Mouse (Mus musculus) lung, embryonic 16.5 days (tissue): ENCODE data around the gene Gpr61. TPM values are rescaled to one million over a fixed set of nuclear protein-coding genes. Genes with fewer than 3 reads are reported as not detected.

Source experiments
- ATAC-seq: fragments of 200-750 bp; cut with Nextera tagmentation; 2 replicates; pipeline ENCODE4 v1.8.0; 2017; ENCODE audit warnings: low read depth, mild to moderate bottlenecking, moderate library complexity
- H3K27ac ChIP-seq: fragments of 300-500 bp; sonication (generic); 2 replicates; pipeline ENCODE4 v1.5.1; 2014; ENCODE audit warnings: mild to moderate bottlenecking, control low read depth, low read length
- H3K27me3 ChIP-seq: fragments of 300-500 bp; sonication (generic); 2 replicates; pipeline ENCODE4 v1.6.1; 2014; ENCODE audit warnings: low read depth, low read length, mixed read lengths; ENCODE audit not compliant: control insufficient read depth, insufficient read depth
- H3K36me3 ChIP-seq: fragments of 300-500 bp; sonication (generic); 2 replicates; pipeline ENCODE4 v1.6.1; 2014; ENCODE audit warnings: low read length; ENCODE audit not compliant: control insufficient read depth, insufficient read depth
- H3K4me1 ChIP-seq: fragments of 300-500 bp; sonication (generic); replicated peaks from 2 replicates; pipeline ENCODE4 v1.6.1; 2014; ENCODE audit warnings: low read length, mixed read lengths; ENCODE audit not compliant: control insufficient read depth, insufficient read depth
- H3K4me2 ChIP-seq: fragments of 300-500 bp; sonication (generic); 2 replicates; pipeline ENCODE4 v1.6.1; 2014; ENCODE audit warnings: low read depth, low read length, control low read depth
- H3K4me3 ChIP-seq: fragments of 300-500 bp; sonication (generic); 2 replicates; pipeline ENCODE4 v1.5.1; 2014; ENCODE audit warnings: mild to moderate bottlenecking, low read length, control low read depth
- H3K9ac ChIP-seq: fragments of 300-500 bp; sonication (generic); 2 replicates; pipeline ENCODE4 v1.6.1; 2014; ENCODE audit warnings: low read length, control low read depth
- H3K9me3 ChIP-seq: fragments of 300-500 bp; sonication (generic); 2 replicates; pipeline ENCODE4 v1.6.1; 2016; ENCODE audit warnings: low read length; ENCODE audit not compliant: control insufficient read depth
- WGBS: fragments of 180-500 bp; shearing (Covaris S2); extraction: QIAGEN DNeasy Blood & Tissue Kit; methylation state at CpG from one replicate; pipeline ENCODE4 v1.1.7; 2014; 5-methylcytosine and 5-hydroxymethylcytosine counted together
- polyA plus RNA-seq: library from polyadenylated mRNA; unstranded; fragments of >200 nt; fragmentation: Nextera tagmentation; extraction: Ambion mirVana; gene quantifications from 2 replicates; pipeline ENCODE4 v1.2.1, GENCODE M21; 2015

Gene Gpr61
- polyA plus RNA-seq, 1 experiment from 2014 or later: 0.04 TPM

DNA sequence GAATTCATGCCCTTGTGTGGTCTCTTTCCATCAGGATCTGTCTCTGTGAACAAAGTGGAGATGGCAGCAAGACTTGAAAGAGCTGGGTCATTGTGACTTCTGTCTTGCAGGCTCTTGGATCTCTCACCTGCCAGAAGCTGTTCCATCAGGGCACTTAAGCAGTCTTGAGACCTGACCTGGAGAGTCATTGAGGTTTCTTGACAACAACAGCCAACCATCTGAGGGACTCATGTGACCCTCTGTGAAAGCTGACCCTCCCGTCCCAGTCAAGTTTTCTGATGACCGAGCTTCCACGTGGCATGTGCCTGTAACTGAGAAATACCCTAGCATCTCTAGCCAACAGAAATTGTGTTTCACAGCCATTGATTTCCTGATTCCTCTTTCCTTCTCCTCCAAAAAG, 30.1 kb upstream of the Gpr61 start:
- H3K4me2 ChIP-seq: no peak overlapping the region
- no peak for ATAC-seq
- 57% methylated on average over 3 of the region's 3 CpGs for WGBS

DNA sequence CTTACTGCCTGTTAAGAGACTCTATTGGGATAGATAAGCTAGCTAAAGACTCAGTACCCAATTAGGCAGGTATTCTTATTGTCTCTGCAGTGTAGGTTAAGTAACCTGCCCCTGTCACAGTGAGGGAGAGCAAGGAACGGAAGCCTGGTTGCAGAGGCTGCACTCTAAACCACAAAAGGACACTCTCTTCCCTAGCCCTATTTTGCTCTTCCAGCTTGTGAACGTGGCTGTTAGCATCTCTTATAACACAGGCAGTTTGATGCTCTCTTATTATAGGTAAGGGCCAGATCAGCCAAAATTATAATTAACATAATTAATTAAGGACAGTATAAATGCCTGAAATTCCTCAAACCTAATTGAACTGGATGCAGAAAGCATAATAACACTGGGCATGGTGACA, 25.8 kb upstream of the Gpr61 start:
- Histone ChIP-seq H3K27me3 (no peaks in the 10 kb centered on the region), H3K4me2 (no peak overlapping the region), H3K27ac (no peak overlapping the region), H3K4me3 (no peak overlapping the region), H3K4me1 (peaks cover 6% of the 10 kb centered on the region), H3K9me3 (no peaks in the 10 kb centered on the region), H3K9ac (no peak overlapping the region), H3K36me3 (no peaks in the 10 kb centered on the region)
- WGBS: 36% methylated on average over 2 of the region's 2 CpGs
- ATAC-seq: no peak

More for the DNA sequence above, 30.1 kb upstream of the Gpr61 start:
- H3K9ac ChIP-seq: no peak overlapping the region
- no peaks in the 10 kb centered on the region for H3K36me3 ChIP-seq
- H3K27me3 ChIP-seq: 0 out of 2 replicates have a peak, but pooled peaks cover 3% of the 10 kb centered on the region
- H3K27ac ChIP-seq: no peak overlapping the region
- no peaks in the 10 kb centered on the region for H3K9me3 ChIP-seq
- peaks cover 12% of the 10 kb centered on the region for H3K4me1 ChIP-seq
- H3K4me3 ChIP-seq: no peak overlapping the region

DNA sequence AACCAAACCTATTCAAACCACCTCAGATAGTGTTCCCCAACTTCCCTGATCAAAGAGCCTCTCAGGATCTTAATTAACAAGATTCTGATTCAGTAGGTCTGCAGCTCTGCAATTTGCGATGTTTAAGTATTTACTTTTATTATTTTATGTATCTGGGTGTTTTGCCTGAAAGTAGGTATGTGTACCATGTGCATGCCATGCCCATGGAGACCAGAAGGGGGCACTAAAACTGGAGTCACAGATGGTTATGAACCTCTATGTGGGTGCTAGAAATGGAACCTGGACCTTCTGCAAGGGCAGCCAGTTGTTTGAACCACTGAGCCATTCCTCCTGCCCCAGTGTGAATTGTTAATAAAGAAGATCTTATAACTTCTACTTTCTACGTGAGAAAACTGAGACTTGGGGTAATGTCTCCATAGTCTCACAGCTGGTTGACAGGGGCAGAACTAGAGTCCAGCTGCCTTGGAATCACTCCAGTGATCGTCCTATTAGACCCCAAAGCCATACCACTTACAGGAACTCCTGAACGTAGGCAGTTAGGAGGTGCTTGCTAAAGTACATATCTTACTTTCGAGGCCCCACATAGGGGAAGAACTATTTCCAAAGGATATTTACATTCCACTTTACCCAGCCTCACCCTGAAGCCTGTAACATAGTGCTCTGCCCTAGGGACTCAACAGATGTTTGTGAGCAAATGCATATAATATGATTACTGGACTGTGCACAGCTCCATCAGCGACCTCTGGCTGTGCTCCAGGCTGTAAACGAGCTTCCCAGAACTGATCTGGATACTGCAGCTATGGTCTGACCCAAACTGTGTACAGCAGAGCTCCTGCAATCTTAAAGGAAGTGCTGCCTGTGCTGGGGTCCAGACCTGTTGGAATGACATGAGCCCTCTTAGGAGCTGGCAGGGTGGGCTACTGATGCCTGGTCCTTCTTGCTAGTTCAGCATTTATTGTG, 24.4 kb upstream of the Gpr61 start:
- no peaks in the 10 kb centered on the region for H3K36me3 ChIP-seq
- H3K4me3 ChIP-seq: no peak overlapping the region
- no peak overlapping the region for H3K9ac ChIP-seq
- no peaks in the 10 kb centered on the region for H3K9me3 ChIP-seq
- H3K27ac ChIP-seq: 0 out of 2 replicates have a peak overlapping the region, but pooled peaks have one; percentile 19
- peak; percentile 92 for ATAC-seq
- H3K4me2 ChIP-seq: no peak overlapping the region
- WGBS: 43% methylated on average over 7 of the region's 7 CpGs
- no peaks in the 10 kb centered on the region for H3K27me3 ChIP-seq
- H3K4me1 ChIP-seq: peaks cover 6% of the 10 kb centered on the region

DNA sequence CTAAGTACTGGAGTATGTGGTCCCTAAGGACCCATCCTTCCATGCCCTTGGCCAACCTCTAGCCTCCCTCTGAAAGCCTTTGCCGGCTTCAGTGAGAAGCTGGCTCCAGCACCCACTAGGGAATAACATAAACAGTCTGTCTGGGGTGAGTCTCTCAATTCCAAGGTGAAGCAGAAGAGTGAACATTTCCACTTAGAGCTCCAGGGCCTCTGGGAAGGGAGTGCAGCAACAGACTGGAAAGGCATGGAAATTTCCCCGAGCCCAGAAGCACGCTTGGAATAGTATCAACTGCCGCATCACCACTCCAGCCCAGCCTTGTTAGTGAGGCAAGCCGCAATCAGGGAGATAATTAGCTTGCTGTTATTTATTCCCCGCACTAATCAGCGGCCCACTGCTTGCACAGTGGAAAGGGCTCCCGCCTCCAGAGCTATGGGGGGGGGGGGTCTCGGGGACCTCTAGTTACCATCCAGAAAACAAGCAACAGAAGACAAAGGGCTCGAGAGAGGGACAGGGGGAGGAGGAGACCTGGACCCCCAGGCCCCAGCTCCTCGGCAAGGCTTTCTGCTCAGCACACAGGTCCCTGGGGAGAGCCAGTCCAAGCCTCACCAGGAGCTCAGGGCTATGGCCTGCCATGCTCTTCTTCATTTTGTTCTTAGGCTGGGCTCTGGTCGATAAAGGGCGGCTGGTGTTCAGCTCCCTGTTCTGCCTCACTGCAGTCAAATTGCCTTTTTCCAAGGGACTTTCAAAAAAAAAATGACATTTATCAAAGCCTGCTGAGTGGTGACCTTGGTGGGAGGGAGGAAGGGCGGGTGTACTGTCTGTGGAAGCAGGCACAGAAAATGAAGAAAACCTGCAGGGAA, 20.2 kb upstream of the Gpr61 start:
- H3K4me2 ChIP-seq: no peak overlapping the region
- no peak overlapping the region for H3K9ac ChIP-seq
- no peak overlapping the region for H3K27ac ChIP-seq
- WGBS: 30% methylated on average over 14 of the region's 14 CpGs
- H3K4me3 ChIP-seq: no peak overlapping the region
- ATAC-seq: no peak
- no peaks in the 10 kb centered on the region for H3K36me3 ChIP-seq
- no peaks in the 10 kb centered on the region for H3K9me3 ChIP-seq
- H3K4me1 ChIP-seq: peaks cover 6% of the 10 kb centered on the region
- H3K27me3 ChIP-seq: no peaks in the 10 kb centered on the region

DNA sequence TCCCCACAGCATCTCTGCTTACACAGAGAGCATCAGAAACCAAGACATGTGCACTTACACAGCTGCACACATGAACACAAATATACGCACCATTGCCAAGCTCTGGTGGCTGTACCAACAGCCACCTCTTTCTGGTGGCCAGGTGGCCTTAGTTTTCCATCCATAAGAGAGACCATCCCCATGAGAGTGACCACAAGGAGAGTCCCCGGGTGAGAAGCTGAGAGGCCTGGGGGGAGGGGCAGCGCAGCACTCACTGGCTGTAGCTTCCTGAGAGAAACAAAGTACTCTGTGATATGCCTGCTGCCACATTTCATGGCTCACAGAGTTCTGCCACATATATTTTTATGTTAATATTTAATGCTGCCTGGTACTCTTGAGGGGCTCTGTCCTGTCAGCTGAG, 14.5 kb upstream of the Gpr61 start:
- Histone ChIP-seq H3K27me3 (peaks cover 2% of the 10 kb centered on the region; the same call in 1 of the 2 replicates), H3K9ac (no peak overlapping the region), H3K36me3 (no peaks in the 10 kb centered on the region), H3K27ac (no peak overlapping the region), H3K9me3 (no peaks in the 10 kb centered on the region), H3K4me2 (no peak overlapping the region), H3K4me1 (peaks cover 3% of the 10 kb centered on the region; the same call in 1 of the 2 replicates), H3K4me3 (no peak overlapping the region)
- 43% methylated on average over 3 of the region's 3 CpGs for WGBS
- ATAC-seq: no peak

DNA sequence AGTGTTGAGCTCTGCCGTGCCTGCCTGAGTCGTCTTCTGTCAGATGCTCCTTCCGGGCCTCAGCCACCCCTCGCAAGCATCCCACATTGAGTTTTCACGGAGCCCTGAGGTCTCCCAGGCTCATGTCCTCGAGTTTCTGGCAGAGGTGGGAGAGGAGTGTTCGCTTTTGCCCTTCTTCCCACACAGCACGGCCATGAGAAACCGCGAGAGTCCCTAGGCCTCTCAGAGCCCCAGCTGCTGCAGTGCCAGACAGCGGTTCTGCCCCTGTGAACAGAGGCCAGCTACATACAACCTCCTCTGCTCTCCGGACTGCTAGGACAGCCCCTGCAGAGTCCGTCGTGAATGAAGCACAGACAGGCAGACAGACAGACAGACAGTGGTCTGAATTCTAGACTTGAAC, 12.8 kb upstream of the Gpr61 start:
- Histone ChIP-seq H3K9ac (no peak overlapping the region), H3K27me3 (peaks cover 2% of the 10 kb centered on the region), H3K4me2 (no peak overlapping the region), H3K9me3 (no peaks in the 10 kb centered on the region), H3K27ac (no peak overlapping the region), H3K36me3 (no peaks in the 10 kb centered on the region), H3K4me3 (no peak overlapping the region), H3K4me1 (peaks cover 3% of the 10 kb centered on the region; the same call in 1 of the 2 replicates)
- WGBS: 46% methylated on average over 14 of the region's 14 CpGs
- no peak for ATAC-seq

DNA sequence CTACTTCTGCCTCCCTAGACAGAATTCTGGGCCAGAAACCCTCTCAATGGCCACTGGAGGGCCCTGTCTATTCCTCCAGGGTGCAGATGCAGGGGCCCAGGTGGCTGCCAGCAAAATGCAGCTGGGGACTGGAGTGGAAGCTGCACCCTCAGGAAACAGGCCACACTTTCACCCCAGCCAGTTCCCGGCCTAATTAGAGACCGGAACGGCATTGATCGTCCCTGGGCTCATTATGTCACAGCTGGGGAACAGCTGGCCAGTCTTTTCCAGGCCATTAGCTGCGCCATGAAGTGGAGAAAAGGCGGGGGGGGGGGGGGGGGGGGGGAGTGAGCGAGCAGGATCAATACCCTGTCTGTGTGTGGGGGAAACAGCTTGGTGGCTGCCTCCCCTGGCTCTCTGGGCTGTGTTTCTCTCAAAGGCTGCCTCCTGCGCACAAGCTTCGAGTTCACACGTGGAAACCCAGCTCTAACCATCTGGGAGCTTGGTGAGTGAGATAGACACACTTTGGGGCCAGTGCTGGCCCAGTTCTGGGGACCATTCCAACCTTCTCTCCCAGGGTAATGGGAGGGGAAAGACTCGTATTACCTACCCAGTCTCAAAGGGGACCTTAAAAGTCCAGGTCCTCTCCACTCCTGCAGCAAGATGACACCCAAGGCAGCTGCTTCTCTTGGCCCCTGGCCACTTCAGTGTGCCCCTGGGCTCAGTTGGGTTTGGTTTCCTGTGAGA, 12.0 kb upstream of the Gpr61 start:
- H3K27ac ChIP-seq: no peak overlapping the region
- H3K4me2 ChIP-seq: no peak overlapping the region

DNA sequence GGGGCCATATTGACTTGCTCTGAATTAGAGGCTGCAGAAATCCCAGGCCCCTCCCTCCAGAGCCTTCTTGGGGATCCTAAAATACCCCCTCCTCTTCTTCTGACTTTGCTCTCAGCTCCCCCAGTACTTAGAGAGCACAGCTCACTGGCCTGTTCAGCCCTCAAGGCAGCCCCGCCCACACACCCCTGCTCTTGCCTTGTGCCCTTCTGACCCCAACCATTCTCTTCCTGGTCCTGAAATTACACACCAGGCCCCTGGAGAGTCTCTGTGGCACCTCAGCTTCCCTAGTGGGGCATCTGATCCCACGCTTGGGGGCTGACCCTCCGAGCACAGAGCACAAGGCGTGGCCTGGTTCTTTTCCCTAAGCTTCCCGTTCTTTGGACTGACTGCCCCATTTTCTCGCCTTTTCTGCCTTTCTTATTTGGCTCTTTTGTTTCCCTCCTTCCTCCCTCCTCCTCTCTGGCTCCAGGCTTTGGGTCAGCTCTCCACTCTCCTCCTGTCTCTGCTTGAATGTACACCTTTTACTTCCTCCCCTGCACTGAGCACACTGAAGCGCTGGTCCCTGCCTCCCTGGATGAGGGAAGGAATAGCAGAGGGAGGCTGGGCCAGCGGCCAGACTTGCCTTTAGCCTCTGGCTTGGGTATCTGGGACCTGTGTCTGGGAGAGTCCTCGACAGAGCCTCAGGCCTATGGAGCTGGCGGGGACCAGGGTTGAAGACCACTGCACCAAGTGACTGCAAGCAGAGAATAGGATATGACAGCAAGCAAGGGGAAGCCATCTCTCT, 11.0 kb upstream of the Gpr61 start:
- H3K9ac ChIP-seq: no peak overlapping the region
- no peak overlapping the region for H3K27ac ChIP-seq
- H3K4me2 ChIP-seq: no peak overlapping the region

More for the DNA sequence above, 12.0 kb upstream of the Gpr61 start:
- no peak overlapping the region for H3K4me3 ChIP-seq
- peak; percentile 75 for ATAC-seq
- H3K9ac ChIP-seq: no peak overlapping the region
- no peaks in the 10 kb centered on the region for H3K36me3 ChIP-seq
- H3K4me1 ChIP-seq: peaks cover 3% of the 10 kb centered on the region; the same call in 1 of the 2 replicates
- no peaks in the 10 kb centered on the region for H3K9me3 ChIP-seq
- H3K27me3 ChIP-seq: peaks cover 2% of the 10 kb centered on the region
- 28% methylated on average over 10 of the region's 11 CpGs for WGBS

More for the DNA sequence above, 11.0 kb upstream of the Gpr61 start:
- Histone ChIP-seq H3K27me3 (peaks cover 2% of the 10 kb centered on the region), H3K4me1 (peaks cover 3% of the 10 kb centered on the region; the same call in 1 of the 2 replicates), H3K36me3 (no peaks in the 10 kb centered on the region), H3K9me3 (no peaks in the 10 kb centered on the region), H3K4me3 (no peak overlapping the region)
- ATAC-seq: peak; percentile 21; the same call in 1 of the 2 replicates
- 52% methylated on average over 10 of the region's 10 CpGs for WGBS
